Mouse (Mus musculus) limb, embryonic 14.5 days (tissue): ENCODE data around the gene Clgn. TPM values are rescaled to one million over a fixed set of nuclear protein-coding genes. Genes with fewer than 3 reads are reported as not detected.

ENCODE experiments used
- ATAC-seq: fragments of 200-750 bp; cut with Nextera tagmentation; 2 replicates; pipeline ENCODE4 v1.8.0; 2017; ENCODE audit warnings: low read depth, moderate number of reproducible peaks, moderate TSS enrichment; ENCODE audit not compliant: low FRiP score
- DNase-seq: peaks from one replicate; pipeline ENCODE4 v3.0.0-alpha.2; 2015; ENCODE audit warnings: low spot score
- H3K27ac ChIP-seq: fragments of 300-500 bp; sonication (generic); replicated peaks from 2 replicates; pipeline ENCODE4 v1.5.1; 2014; ENCODE audit warnings: low read depth, mild to moderate bottlenecking, low read length, moderate library complexity, mixed read lengths
- H3K27me3 ChIP-seq: fragments of 300-500 bp; sonication (generic); 2 replicates; pipeline ENCODE4 v1.6.1; 2014; ENCODE audit warnings: low read length, mixed read lengths; ENCODE audit not compliant: control insufficient read depth, insufficient read depth
- H3K36me3 ChIP-seq: fragments of 300-500 bp; sonication (generic); 2 replicates; pipeline ENCODE4 v1.6.1; 2014; ENCODE audit warnings: mild to moderate bottlenecking, low read length, moderate library complexity, mixed read lengths; ENCODE audit not compliant: control insufficient read depth, insufficient read depth
- H3K4me1 ChIP-seq: fragments of 300-500 bp; sonication (generic); 2 replicates; pipeline ENCODE4 v1.6.1; 2014; ENCODE audit warnings: antibody characterized with exemption, low read length, mixed read lengths; ENCODE audit not compliant: control insufficient read depth, insufficient read depth
- H3K4me2 ChIP-seq: fragments of 300-500 bp; sonication (generic); replicated peaks from 2 replicates; pipeline ENCODE4 v1.6.1; 2014; ENCODE audit warnings: low read depth, mild to moderate bottlenecking, low read length, moderate library complexity; ENCODE audit not compliant: severe bottlenecking
- H3K4me3 ChIP-seq: fragments of 300-500 bp; sonication (generic); replicated peaks from 2 replicates; pipeline ENCODE4 v1.5.1; 2014; ENCODE audit warnings: low read length
- H3K9ac ChIP-seq: fragments of 300-500 bp; sonication (generic); 2 replicates; pipeline ENCODE4 v1.6.1; 2014; ENCODE audit warnings: mild to moderate bottlenecking, low read depth, low read length, moderate library complexity; ENCODE audit not compliant: severe bottlenecking
- H3K9me3 ChIP-seq: fragments of 300-500 bp; sonication (generic); 2 replicates; pipeline ENCODE4 v1.6.1; 2016; ENCODE audit warnings: low read length; ENCODE audit not compliant: control insufficient read depth
- POLR2A ChIP-seq: fragments of 200-500 bp; IDR thresholded peaks from 2 replicates; pipeline ENCODE4 v1.8.0; 2012; ENCODE audit warnings: inconsistent platforms, mild to moderate bottlenecking, moderate library complexity, borderline replicate concordance; ENCODE audit not compliant: insufficient read depth, insufficient read length; ENCODE audit errors: extremely low read depth
- WGBS: fragments of 180-500 bp; shearing (Covaris S2); extraction: QIAGEN DNeasy Blood & Tissue Kit; methylation state at CpG from one replicate; pipeline ENCODE4 v1.1.7; 2014; 5-methylcytosine and 5-hydroxymethylcytosine counted together
- polyA plus RNA-seq, 2 experiments: library from polyadenylated mRNA; depleted of rRNA in 1 of 2; stranded (reverse) in 1 of 2; unstranded in 1 of 2; fragments of >200 nt; fragmentation: Nextera tagmentation in 1 of 2; extraction: Ambion mirVana in 1 of 2; gene quantifications; 2 replicates each; pipeline versions ENCODE4 v1.2.1 to v1.2.3; 2012 to 2014

The Clgn gene
- polyA plus RNA-seq, 2 experiments = 0.33 to 0.43 TPM

GRCm38 (mm10) chr8:83418805-83419516, 29.3 kb downstream of the Clgn start:
- no peaks in the 10 kb centered on the region for H3K36me3 ChIP-seq
- no peak overlapping the region for H3K27ac ChIP-seq
- no peaks in the 10 kb centered on the region for H3K9me3 ChIP-seq
- no peak overlapping the region for H3K4me2 ChIP-seq
- no peak for TF ChIP-seq POLR2A
- H3K4me1 ChIP-seq = no peaks in the 10 kb centered on the region
- no peak overlapping the region for H3K4me3 ChIP-seq
- WGBS = 89% methylated on average over 11 of the region's 11 CpGs
- no peaks in the 10 kb centered on the region for H3K27me3 ChIP-seq
- ATAC-seq (no peak), DNase-seq (no peak)
- no peak overlapping the region for H3K9ac ChIP-seq

GRCm38 (mm10) chr8:83421354-83421753, 31.7 kb downstream of the Clgn start:
- Histone ChIP-seq H3K4me3 (no peak overlapping the region), H3K27me3 (no peaks in the 10 kb centered on the region), H3K36me3 (no peaks in the 10 kb centered on the region), H3K9ac (no peak overlapping the region), H3K27ac (no peak overlapping the region), H3K4me1 (no peaks in the 10 kb centered on the region), H3K4me2 (no peak overlapping the region), H3K9me3 (no peaks in the 10 kb centered on the region)
- ATAC-seq (no peak), DNase-seq (no peak)
- no peak for TF ChIP-seq POLR2A
- 92% methylated on average over 1 of the region's 1 CpGs for WGBS

GRCm38 (mm10) chr8:83423032-83423825, 33.6 kb downstream of the Clgn start:
- Histone ChIP-seq H3K9me3 (no peaks in the 10 kb centered on the region), H3K36me3 (no peaks in the 10 kb centered on the region), H3K4me2 (no peak overlapping the region), H3K4me1 (no peaks in the 10 kb centered on the region), H3K4me3 (no peak overlapping the region), H3K9ac (no peak overlapping the region), H3K27ac (no peak overlapping the region), H3K27me3 (no peaks in the 10 kb centered on the region)
- ATAC-seq (no peak), DNase-seq (no peak)
- TF ChIP-seq POLR2A = no peak
- WGBS = 71% methylated on average over 13 of the region's 13 CpGs

- Histone ChIP-seq H3K4me1 (no peaks in the 10 kb centered on the region), H3K4me3 (no peak overlapping the region), H3K9ac (no peak overlapping the region), H3K4me2 (no peak overlapping the region), H3K9me3 (no peaks in the 10 kb centered on the region), H3K36me3 (no peaks in the 10 kb centered on the region), H3K27ac (no peak overlapping the region), H3K27me3 (no peaks in the 10 kb centered on the region)
- DNase-seq (no peak), ATAC-seq (no peak)
- 90% methylated on average over 6 of the region's 6 CpGs for WGBS
- TF ChIP-seq POLR2A = no peak
Observed at GRCm38 (mm10) chr8:83425202-83425601, 35.5 kb downstream of the Clgn start.

GRCm38 (mm10) chr8:83426104-83426759, 36.6 kb downstream of the Clgn start:
- TF ChIP-seq POLR2A = no peak
- 73% methylated on average over 11 of the region's 11 CpGs for WGBS
- H3K9ac ChIP-seq = no peak overlapping the region
- no peak overlapping the region for H3K4me2 ChIP-seq
- DNase-seq = no peak
- H3K27ac ChIP-seq = no peak overlapping the region
- H3K36me3 ChIP-seq = no peaks in the 10 kb centered on the region
- H3K27me3 ChIP-seq = no peaks in the 10 kb centered on the region
- no peaks in the 10 kb centered on the region for H3K9me3 ChIP-seq
- no peaks in the 10 kb centered on the region for H3K4me1 ChIP-seq
- ATAC-seq = no peak
- no peak overlapping the region for H3K4me3 ChIP-seq
